Mouse (Mus musculus) embryonic fibroblast, embryonic 13.5 days (primary cell): Measurements from ENCODE around the gene Cacna1d.

ENCODE experiments used
- CTCF ChIP-seq: IDR thresholded peaks from 2 replicates; pipeline ENCODE4 v1.5.1; 2011; ENCODE audit warnings: mild to moderate bottlenecking, control low read depth, low read length, moderate library complexity, borderline replicate concordance; ENCODE audit not compliant: insufficient read depth
- POLR2A ChIP-seq: IDR thresholded peaks from 2 replicates; pipeline ENCODE4 v1.6.1; 2011; ENCODE audit warnings: low read depth, mild to moderate bottlenecking, control low read depth, low read length, moderate library complexity

- TF ChIP-seq POLR2A, result no peak
- no peak for TF ChIP-seq CTCF
Observed at GRCm38 (mm10) chr14:30056031-30056766, 435.1 kb downstream of the Cacna1d start.
